Mouse (Mus musculus) neural tube, embryonic 11.5 days (tissue): ENCODE measurements at regions not wholly inside any gene's neighbourhood (a gene's known extent, or its start where the extent isn't known, plus 50 kb on each side); places are given as distances from the start of the nearest gene placed in this dataset.

Experiments used
- ATAC-seq: fragments of 200-750 bp; cut with Nextera tagmentation; 2 replicates; pipeline ENCODE4 v1.8.0; 2017; ENCODE audit warnings: moderate number of reproducible peaks, mild to moderate bottlenecking, moderate TSS enrichment, moderate library complexity; ENCODE audit not compliant: insufficient read depth, low FRiP score, low TSS enrichment
- DNase-seq: peaks from one replicate; pipeline ENCODE4 v3.0.0-alpha.2; 2015; ENCODE audit warnings: low spot score
- H3K27ac ChIP-seq: fragments of 300-500 bp; sonication (generic); 2 replicates; pipeline ENCODE4 v1.5.1; 2014; ENCODE audit warnings: low read depth, mild to moderate bottlenecking, low read length
- H3K27me3 ChIP-seq: fragments of 300-500 bp; sonication (generic); 2 replicates; pipeline ENCODE4 v1.6.1; 2014; ENCODE audit warnings: mild to moderate bottlenecking, low read length, mixed read lengths; ENCODE audit not compliant: control insufficient read depth, insufficient read depth
- H3K36me3 ChIP-seq: fragments of 300-500 bp; sonication (generic); 2 replicates; pipeline ENCODE4 v1.6.1; 2014; ENCODE audit warnings: mild to moderate bottlenecking, low read length, moderate library complexity, mixed read lengths; ENCODE audit not compliant: control insufficient read depth, insufficient read depth
- H3K4me1 ChIP-seq: fragments of 300-500 bp; sonication (generic); 2 replicates; pipeline ENCODE4 v1.6.1; 2014; ENCODE audit warnings: low read length, mixed read lengths; ENCODE audit not compliant: control insufficient read depth, insufficient read depth
- H3K4me2 ChIP-seq: fragments of 300-500 bp; sonication (generic); 2 replicates; pipeline ENCODE4 v1.6.1; 2014; ENCODE audit warnings: low read depth, mild to moderate bottlenecking, moderate library complexity
- H3K4me3 ChIP-seq: fragments of 300-500 bp; sonication (generic); 2 replicates; pipeline ENCODE4 v1.5.1; 2014; ENCODE audit warnings: low read depth, low read length
- H3K9ac ChIP-seq: fragments of 300-500 bp; sonication (generic); 2 replicates; pipeline ENCODE4 v1.6.1; 2014; ENCODE audit warnings: mild to moderate bottlenecking, low read length
- H3K9me3 ChIP-seq: fragments of 300-500 bp; sonication (generic); 2 replicates; pipeline ENCODE4 v1.6.1; 2016; ENCODE audit warnings: low read length; ENCODE audit not compliant: control insufficient read depth
- WGBS: fragments of 180-500 bp; shearing (Covaris S2); extraction: QIAGEN DNeasy Blood & Tissue Kit; methylation state at CpG from one replicate; pipeline ENCODE4 v1.1.7; 2014; 5-methylcytosine and 5-hydroxymethylcytosine counted together

- ATAC-seq (no peak), DNase-seq (no peak)
- H3K4me2 ChIP-seq, result no peak overlapping the region
- no peak overlapping the region for H3K9ac ChIP-seq
- no peaks in the 10 kb centered on the region for H3K4me1 ChIP-seq
- H3K27me3 ChIP-seq, result no peaks in the 10 kb centered on the region
- H3K4me3 ChIP-seq, result no peak overlapping the region
- H3K9me3 ChIP-seq, result no peaks in the 10 kb centered on the region
- no peaks in the 10 kb centered on the region for H3K36me3 ChIP-seq
- H3K27ac ChIP-seq, result no peak overlapping the region
- 85% methylated on average over 2 of the region's 2 CpGs for WGBS
Measured at GRCm38 (mm10) chr1:142708263-142708662, 932.2 kb upstream of the B3galt2 start.

DNA sequence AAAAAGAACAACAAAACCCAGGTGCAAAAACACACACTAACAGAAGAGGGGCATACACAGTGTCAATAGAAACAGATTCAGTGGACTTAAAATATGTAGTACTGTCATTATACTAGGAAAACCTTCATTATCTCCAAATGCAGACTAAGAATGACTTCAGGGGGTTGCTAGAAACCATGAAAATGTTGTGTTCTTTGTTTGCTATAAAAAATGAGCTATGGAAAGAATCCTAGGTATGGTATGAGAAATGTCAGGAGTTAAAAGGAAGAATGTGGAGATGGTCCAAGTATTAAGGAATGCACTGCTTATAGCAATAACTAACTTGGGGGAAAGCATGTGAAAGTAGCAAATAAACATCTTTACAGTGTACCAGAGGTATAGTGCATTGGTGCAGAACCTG, 910.2 kb upstream of the B3galt2 start:
- Histone ChIP-seq H3K36me3 (no peaks in the 10 kb centered on the region), H3K4me2 (no peak overlapping the region), H3K4me3 (no peak overlapping the region), H3K9me3 (no peaks in the 10 kb centered on the region), H3K4me1 (no peaks in the 10 kb centered on the region), H3K27me3 (no peaks in the 10 kb centered on the region), H3K9ac (no peak overlapping the region), H3K27ac (no peak overlapping the region)
- ATAC-seq (no peak), DNase-seq (no peak)

DNA sequence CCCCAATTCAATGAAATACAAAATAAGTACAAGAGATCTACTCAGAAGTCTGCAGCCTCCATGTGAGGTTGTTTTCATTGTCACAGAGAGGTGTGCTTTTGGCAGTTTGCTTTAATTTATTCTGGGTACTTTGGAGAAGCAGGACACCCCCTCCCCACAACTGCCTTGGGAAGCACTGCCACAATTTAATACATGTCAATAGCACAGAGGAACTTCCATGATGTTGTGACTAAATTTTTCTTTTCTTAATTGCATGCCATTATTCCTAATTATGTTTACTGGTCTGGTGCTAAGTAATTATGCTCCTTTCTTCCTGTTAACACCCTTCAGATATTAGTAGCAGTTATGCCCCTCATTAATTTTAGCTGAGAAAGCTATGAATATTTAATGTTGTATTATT, 906.4 kb upstream of the B3galt2 start:
- no peaks in the 10 kb centered on the region for H3K9me3 ChIP-seq
- H3K4me1 ChIP-seq, result no peaks in the 10 kb centered on the region
- no peak overlapping the region for H3K27ac ChIP-seq
- no peak for DNase-seq
- no peak for ATAC-seq
- H3K9ac ChIP-seq, result no peak overlapping the region
- no peak overlapping the region for H3K4me2 ChIP-seq
- no peaks in the 10 kb centered on the region for H3K36me3 ChIP-seq
- H3K4me3 ChIP-seq, result no peak overlapping the region
- H3K27me3 ChIP-seq, result no peaks in the 10 kb centered on the region

- Histone ChIP-seq H3K4me2 (no peak overlapping the region), H3K36me3 (no peaks in the 10 kb centered on the region), H3K4me3 (no peak overlapping the region), H3K4me1 (no peaks in the 10 kb centered on the region), H3K27ac (no peak overlapping the region), H3K9me3 (no peaks in the 10 kb centered on the region), H3K27me3 (no peaks in the 10 kb centered on the region), H3K9ac (no peak overlapping the region)
- no peak for DNase-seq
- 94% methylated on average over 2 of the region's 2 CpGs for WGBS
- no peak for ATAC-seq
Measured at GRCm38 (mm10) chr1:142738376-142738775, 902.1 kb upstream of the B3galt2 start.

DNA sequence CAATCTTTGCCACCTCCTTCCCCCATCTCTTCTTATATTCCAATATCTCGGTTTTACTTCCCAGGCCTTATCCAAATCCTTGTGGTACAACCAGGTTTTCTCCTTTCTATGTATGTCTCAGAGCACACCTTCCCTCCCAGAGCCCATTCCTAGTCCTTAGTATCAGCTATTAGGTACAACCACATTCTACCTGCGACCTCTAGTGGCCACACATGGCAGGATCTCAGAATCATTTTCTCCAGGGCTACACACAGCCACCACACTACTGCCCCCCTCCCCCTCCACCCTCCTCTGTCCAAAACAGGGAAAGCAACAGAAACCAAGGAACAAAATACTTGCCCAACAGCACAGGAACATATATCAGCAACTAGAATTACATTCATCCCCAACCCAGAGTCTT, 898.2 kb upstream of the B3galt2 start:
- H3K9me3 ChIP-seq, result no peaks in the 10 kb centered on the region
- no peak overlapping the region for H3K4me2 ChIP-seq
- no peak overlapping the region for H3K27ac ChIP-seq
- no peak overlapping the region for H3K4me3 ChIP-seq
- ATAC-seq (peak; percentile 80; the same call in 1 of the 2 replicates), DNase-seq (peak; percentile 62)
- no peaks in the 10 kb centered on the region for H3K4me1 ChIP-seq
- 16% methylated on average over 2 of the region's 2 CpGs for WGBS
- no peaks in the 10 kb centered on the region for H3K36me3 ChIP-seq
- H3K9ac ChIP-seq, result no peak overlapping the region
- no peaks in the 10 kb centered on the region for H3K27me3 ChIP-seq

DNA sequence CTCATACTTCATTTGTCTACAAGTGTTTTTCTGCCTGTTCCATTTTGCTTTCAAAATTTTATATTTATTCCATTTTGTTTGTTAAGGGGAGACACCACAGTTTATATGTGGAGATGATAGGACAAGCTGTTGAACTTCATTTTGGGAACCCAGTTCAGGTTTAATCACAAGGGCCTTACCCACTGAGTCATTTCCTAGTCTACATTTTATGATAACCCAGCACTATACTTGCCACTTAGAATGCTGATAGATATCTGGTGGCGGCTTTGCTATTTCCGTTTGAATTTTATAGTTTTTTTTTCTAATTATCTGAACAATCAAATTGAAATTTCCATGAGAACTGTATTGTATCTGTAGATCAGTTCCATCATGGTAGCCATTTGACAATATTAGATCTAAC, 869.5 kb upstream of the B3galt2 start:
- Histone ChIP-seq H3K36me3 (no peaks in the 10 kb centered on the region), H3K4me3 (no peak overlapping the region), H3K4me1 (no peaks in the 10 kb centered on the region), H3K9ac (no peak overlapping the region), H3K27me3 (no peaks in the 10 kb centered on the region), H3K9me3 (no peaks in the 10 kb centered on the region), H3K4me2 (no peak overlapping the region), H3K27ac (no peak overlapping the region)
- WGBS, result 95% methylated on average over 2 of the region's 2 CpGs
- ATAC-seq, result no peak
- DNase-seq, result no peak
